Mouse (Mus musculus) bone marrow macrophage, adult 2 months (primary cell): ENCODE measurements around the gene Egfr.

Source experiments
- CTCF ChIP-seq: IDR thresholded peaks from 2 replicates; pipeline ENCODE4 v1.5.1; 2012; ENCODE audit warnings: low read depth, mild to moderate bottlenecking, low read length, moderate library complexity
- POLR2A ChIP-seq: IDR thresholded peaks from 2 replicates; pipeline ENCODE4 v1.6.1; 2012; ENCODE audit warnings: mild to moderate bottlenecking, low read depth, low read length, borderline replicate concordance

- TF ChIP-seq POLR2A (no peak), CTCF (no peak)
These were observed 102.1 kb downstream of the Egfr start for GRCm38 (mm10) chr11:16854111-16854510.
